Mouse (Mus musculus): ENCODE data around the gene Kcnh6. TPM values are rescaled to one million over a fixed set of nuclear protein-coding genes. Genes with fewer than 3 reads are reported as not detected.
"Not testable (repeated sequence)": the region's sequence is repeated elsewhere in the genome, so short reads cannot be mapped to it uniquely, and the experiment has no call there.

Gene Kcnh6
- polyA plus RNA-seq, 1 experiment from 2014 or later, result 0.80 TPM

DNA sequence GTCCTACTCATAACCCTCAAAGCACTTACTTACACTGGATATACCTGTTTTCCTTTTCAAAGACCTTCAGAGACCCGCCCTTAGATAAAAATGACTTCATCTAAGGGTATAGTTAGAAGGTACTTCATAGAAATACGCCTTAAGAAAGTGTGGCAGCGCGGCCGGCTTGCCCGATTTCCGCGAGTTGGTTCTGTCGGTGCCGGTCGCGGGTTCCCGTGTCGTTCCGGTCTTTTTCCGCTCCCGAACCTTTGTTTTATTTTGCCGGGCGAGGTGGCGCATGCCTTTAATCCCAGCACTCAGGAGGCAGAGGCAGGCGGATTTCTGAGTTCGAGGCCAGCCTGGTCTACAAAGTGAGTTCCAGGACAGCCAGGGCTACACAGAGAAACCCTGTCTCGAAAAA, 58.7 kb downstream of the Kcnh6 start:
- not testable (repeated sequence) for H3K4me1 ChIP-seq; ATAC-seq (ENCODE audit: insufficient read depth, low FRiP score, low read depth); H3K27me3 ChIP-seq (replicated peaks); H3K9me3 ChIP-seq; H3K36me3 ChIP-seq
- H3K4me2 ChIP-seq, result peak overlapping the region; percentile 83
- H3K4me3 ChIP-seq (replicated peaks), result peak overlapping the region; percentile 85
- peak overlapping the region; percentile 93 for H3K27ac ChIP-seq
- 10% methylated on average over 23 of the region's 23 CpGs for WGBS
- H3K9ac ChIP-seq, result peak overlapping the region; percentile 90; the same call in 1 of the 2 replicates

DNA sequence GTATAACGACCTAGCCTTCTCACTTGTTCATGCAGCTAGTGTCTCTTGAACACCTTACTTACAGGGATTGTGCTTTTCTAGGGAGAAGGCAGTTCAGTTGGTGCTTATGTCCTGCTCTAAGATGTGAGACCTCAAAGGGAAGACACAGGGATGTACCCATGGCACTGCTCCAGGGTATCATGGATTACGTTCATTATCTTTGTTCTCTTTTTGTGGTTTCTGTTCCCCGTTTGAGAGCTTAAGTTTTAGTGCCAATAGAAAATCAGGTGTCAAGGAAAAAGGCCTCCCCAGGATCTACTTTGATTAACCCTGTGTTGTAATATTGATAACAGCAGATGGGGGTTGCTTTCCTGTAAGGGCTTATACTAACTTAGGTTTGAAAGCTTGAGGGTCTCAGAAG, 65.8 kb downstream of the Kcnh6 start:
- Histone ChIP-seq H3K9me3 (no peaks in the 10 kb centered on the region), H3K27me3 (replicated peaks) (no peaks in the 10 kb centered on the region), H3K27ac (no peak overlapping the region), H3K4me2 (no peak overlapping the region), H3K36me3 (peaks cover 17% of the 10 kb centered on the region), H3K9ac (no peak overlapping the region), H3K4me1 (no peaks in the 10 kb centered on the region), H3K4me3 (replicated peaks) (no peak overlapping the region)
- no peak for ATAC-seq (ENCODE audit: insufficient read depth, low FRiP score, low read depth)
- WGBS, result 83% methylated on average over 3 of the region's 3 CpGs

DNA sequence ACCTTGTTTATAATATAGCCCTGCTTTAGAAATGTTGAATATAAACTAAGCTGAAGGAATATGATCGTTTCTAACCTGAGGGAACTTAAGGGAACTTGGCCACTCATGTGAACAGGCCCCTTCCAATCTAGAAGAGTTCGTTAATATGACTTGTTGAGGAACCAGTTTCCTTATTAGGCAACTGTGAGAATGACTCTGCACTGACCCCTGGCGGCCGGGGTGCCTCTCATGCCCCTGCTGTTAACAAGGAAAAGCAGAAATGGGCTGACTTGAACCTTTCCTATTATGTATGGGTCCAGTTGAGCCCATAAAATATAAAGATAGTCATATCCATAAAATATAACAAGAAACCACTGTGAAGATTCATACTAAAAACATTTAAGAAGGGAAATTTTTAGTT, 68.4 kb downstream of the Kcnh6 start:
- H3K9me3 ChIP-seq, result no peaks in the 10 kb centered on the region
- 2% methylated on average over 4 of the region's 4 CpGs for WGBS
- peaks cover 11% of the 10 kb centered on the region; the same call in 1 of the 2 replicates for H3K36me3 ChIP-seq
- no peaks in the 10 kb centered on the region for H3K27me3 ChIP-seq (replicated peaks)
- no peak overlapping the region for H3K4me2 ChIP-seq
- no peak overlapping the region for H3K9ac ChIP-seq
- H3K27ac ChIP-seq, result no peak overlapping the region
- no peaks in the 10 kb centered on the region for H3K4me1 ChIP-seq
- no peak overlapping the region for H3K4me3 ChIP-seq (replicated peaks)
- ATAC-seq (ENCODE audit: insufficient read depth, low FRiP score, low read depth), result no peak

Other genes with a start within 250 kb of the Kcnh6 start
- gene Cyb561, start 54.8 kb upstream of the Kcnh6 start, polyA plus RNA-seq (2015; fragmentation: Nextera tagmentation; extraction: Ambion mirVana), result 39.0 and 41.2 TPM in 2 replicates
- 1.1 and 1.8 TPM in 2 replicates for gene Ace, start 40.2 kb upstream of the Kcnh6 start, polyA plus RNA-seq (2015; fragmentation: Nextera tagmentation; extraction: Ambion mirVana)
- not detected in 2 replicates for gene Ace3, start 13.4 kb upstream of the Kcnh6 start, polyA plus RNA-seq (2015; fragmentation: Nextera tagmentation; extraction: Ambion mirVana)
- 54.6 and 57.6 TPM in 2 replicates for gene Dcaf7, start 28.7 kb downstream of the Kcnh6 start, polyA plus RNA-seq (2015; fragmentation: Nextera tagmentation; extraction: Ambion mirVana)
- 9.8 and 11.5 TPM in 2 replicates for gene Taco1, start 57.9 kb downstream of the Kcnh6 start, polyA plus RNA-seq (2015; fragmentation: Nextera tagmentation; extraction: Ambion mirVana)
- 18.0 and 19.5 TPM in 2 replicates for gene Map3k3, start 76.5 kb downstream of the Kcnh6 start, polyA plus RNA-seq (2015; fragmentation: Nextera tagmentation; extraction: Ambion mirVana)
- gene Gm10840, start 152.7 kb downstream of the Kcnh6 start, polyA plus RNA-seq (2015; fragmentation: Nextera tagmentation; extraction: Ambion mirVana), result not detected in 2 replicates
- gene Limd2, start 152.7 kb downstream of the Kcnh6 start, polyA plus RNA-seq (2015; fragmentation: Nextera tagmentation; extraction: Ambion mirVana), result 117 and 136 TPM in 2 replicates
- 16.7 and 18.6 TPM in 2 replicates for gene Strada, start 194.0 kb downstream of the Kcnh6 start, polyA plus RNA-seq (2015; fragmentation: Nextera tagmentation; extraction: Ambion mirVana)
- 92.1 and 95.0 TPM in 2 replicates for gene Ccdc47, start 208.2 kb downstream of the Kcnh6 start, polyA plus RNA-seq (2015; fragmentation: Nextera tagmentation; extraction: Ambion mirVana)
- 58.1 and 66.2 TPM in 2 replicates for gene Ddx42, start 208.8 kb downstream of the Kcnh6 start, polyA plus RNA-seq (2015; fragmentation: Nextera tagmentation; extraction: Ambion mirVana)
- 49.7 and 56.5 TPM in 2 replicates for gene Ftsj3, start 248.0 kb downstream of the Kcnh6 start, polyA plus RNA-seq (2015; fragmentation: Nextera tagmentation; extraction: Ambion mirVana)
- gene Psmc5, start 248.0 kb downstream of the Kcnh6 start, polyA plus RNA-seq (2015; fragmentation: Nextera tagmentation; extraction: Ambion mirVana), result 242 and 266 TPM in 2 replicates

Measured in stomach, embryonic 15.5 days (tissue).